Mouse (Mus musculus): ENCODE data around the gene Mex3b. TPM values are rescaled to one million over a fixed set of nuclear protein-coding genes. Genes with fewer than 3 reads are reported as not detected.

The Mex3b gene
- polyA plus RNA-seq, 1 experiment from 2014 or later: 6.5 TPM

GRCm38 (mm10) chr7:82890875-82891515, 23.9 kb downstream of the Mex3b start:
- H3K4me3 ChIP-seq (ENCODE audit: low read depth, low read length): no peak overlapping the region
- H3K36me3 ChIP-seq (ENCODE audit: insufficient read depth, low read length): no peaks in the 10 kb centered on the region
- no peak for TF ChIP-seq CTCF (IDR thresholded peaks at IDR 0.05)
- no peak for TF ChIP-seq EP300 (IDR thresholded peaks at IDR 0.05)
- no peak overlapping the region for H3K4me2 ChIP-seq (replicated peaks; ENCODE audit: low read depth, low read length)
- no peaks in the 10 kb centered on the region for H3K4me1 ChIP-seq (ENCODE audit: insufficient read depth, low read depth, low read length)
- no peak overlapping the region for H3K27ac ChIP-seq (ENCODE audit: low read length)
- WGBS: 0% methylated on average over 1 of the region's 1 CpGs
- H3K27me3 ChIP-seq (replicated peaks; ENCODE audit: insufficient read depth, low read length): no peaks in the 10 kb centered on the region
- DNase-seq (ENCODE audit: low spot score): no peak
- no peak for ATAC-seq
- no peaks in the 10 kb centered on the region for H3K9me3 ChIP-seq (ENCODE audit: low read length)
- no peak overlapping the region for H3K9ac ChIP-seq (replicated peaks; ENCODE audit: low read depth)

GRCm38 (mm10) chr7:82894366-82894765, 27.2 kb downstream of the Mex3b start:
- no peaks in the 10 kb centered on the region for H3K36me3 ChIP-seq (ENCODE audit: insufficient read depth, low read length)
- ATAC-seq (no peak), DNase-seq (ENCODE audit: low spot score) (no peak)
- H3K4me3 ChIP-seq (ENCODE audit: low read depth, low read length): no peak overlapping the region
- no peak overlapping the region for H3K4me2 ChIP-seq (replicated peaks; ENCODE audit: low read depth, low read length)
- no peak overlapping the region for H3K27ac ChIP-seq (ENCODE audit: low read length)
- TF ChIP-seq CTCF (IDR thresholded peaks at IDR 0.05) (no peak), EP300 (IDR thresholded peaks at IDR 0.05) (no peak)
- no peak overlapping the region for H3K9ac ChIP-seq (replicated peaks; ENCODE audit: low read depth)
- H3K4me1 ChIP-seq (ENCODE audit: insufficient read depth, low read depth, low read length): no peaks in the 10 kb centered on the region
- WGBS: 28% methylated on average over 1 of the region's 1 CpGs
- no peaks in the 10 kb centered on the region for H3K27me3 ChIP-seq (replicated peaks; ENCODE audit: insufficient read depth, low read length)
- H3K9me3 ChIP-seq (ENCODE audit: low read length): no peaks in the 10 kb centered on the region

DNA sequence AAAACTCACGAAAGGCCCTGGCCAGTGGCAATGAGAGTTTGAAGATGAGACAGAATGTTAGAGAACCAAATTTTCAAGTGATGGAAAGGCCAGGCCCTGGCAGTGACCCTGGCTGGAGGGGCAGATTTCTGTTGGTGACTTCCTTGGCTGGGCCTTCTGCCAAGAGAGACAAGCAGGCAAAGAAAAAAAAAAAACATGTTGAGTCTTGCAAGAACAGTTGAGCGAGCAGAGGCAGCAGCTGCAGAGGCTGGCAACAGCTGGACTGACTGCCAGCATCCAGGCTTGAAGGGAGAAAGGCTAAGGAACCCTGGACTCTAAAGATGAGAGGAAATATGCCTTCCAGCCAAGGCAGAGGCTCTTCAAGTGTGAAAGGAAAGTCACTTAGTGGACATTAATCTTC, 28.5 kb downstream of the Mex3b start:
- DNase-seq (ENCODE audit: low spot score): no peak
- TF ChIP-seq EP300 (IDR thresholded peaks at IDR 0.05) (no peak), CTCF (IDR thresholded peaks at IDR 0.05) (no peak)
- no peaks in the 10 kb centered on the region for H3K4me1 ChIP-seq (ENCODE audit: insufficient read depth, low read depth, low read length)
- 22% methylated on average over 2 of the region's 2 CpGs for WGBS
- H3K27me3 ChIP-seq (replicated peaks; ENCODE audit: insufficient read depth, low read length): no peaks in the 10 kb centered on the region
- no peak for ATAC-seq
- no peak overlapping the region for H3K27ac ChIP-seq (ENCODE audit: low read length)
- H3K4me3 ChIP-seq (ENCODE audit: low read depth, low read length): no peak overlapping the region
- H3K4me2 ChIP-seq (replicated peaks; ENCODE audit: low read depth, low read length): no peak overlapping the region
- H3K9ac ChIP-seq (replicated peaks; ENCODE audit: low read depth): no peak overlapping the region
- H3K9me3 ChIP-seq (ENCODE audit: low read length): no peaks in the 10 kb centered on the region
- H3K36me3 ChIP-seq (ENCODE audit: insufficient read depth, low read length): no peaks in the 10 kb centered on the region

DNA sequence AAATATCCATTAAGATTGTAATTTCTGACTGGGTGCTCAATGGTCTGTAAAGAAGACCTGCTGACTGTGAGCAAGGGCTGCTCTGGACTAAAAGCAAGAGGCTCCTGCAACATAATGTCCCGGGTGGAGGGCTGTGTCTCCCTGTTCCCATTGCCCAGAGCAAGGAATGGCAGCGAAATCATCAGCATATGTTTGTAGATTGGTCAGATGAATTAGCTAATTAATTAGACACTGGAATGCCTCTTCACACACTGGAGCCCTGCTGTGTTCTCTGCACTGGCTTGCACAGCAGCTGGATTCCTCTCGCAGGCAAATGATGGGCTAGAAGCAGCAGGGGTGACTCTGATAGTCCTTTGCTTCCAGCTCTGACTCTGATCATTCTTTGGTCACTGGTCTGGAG, 29.6 kb downstream of the Mex3b start:
- no peak overlapping the region for H3K9ac ChIP-seq (replicated peaks; ENCODE audit: low read depth)
- H3K9me3 ChIP-seq (ENCODE audit: low read length): no peaks in the 10 kb centered on the region
- no peak overlapping the region for H3K4me3 ChIP-seq (ENCODE audit: low read depth, low read length)
- H3K4me2 ChIP-seq (replicated peaks; ENCODE audit: low read depth, low read length): no peak overlapping the region
- H3K36me3 ChIP-seq (ENCODE audit: insufficient read depth, low read length): no peaks in the 10 kb centered on the region
- no peak for DNase-seq (ENCODE audit: low spot score)
- no peak overlapping the region for H3K27ac ChIP-seq (ENCODE audit: low read length)
- H3K4me1 ChIP-seq (ENCODE audit: insufficient read depth, low read depth, low read length): no peaks in the 10 kb centered on the region
- WGBS: 69% methylated on average over 3 of the region's 3 CpGs
- no peaks in the 10 kb centered on the region for H3K27me3 ChIP-seq (replicated peaks; ENCODE audit: insufficient read depth, low read length)
- no peak for ATAC-seq
- TF ChIP-seq EP300 (IDR thresholded peaks at IDR 0.05) (no peak), CTCF (IDR thresholded peaks at IDR 0.05) (no peak)

DNA sequence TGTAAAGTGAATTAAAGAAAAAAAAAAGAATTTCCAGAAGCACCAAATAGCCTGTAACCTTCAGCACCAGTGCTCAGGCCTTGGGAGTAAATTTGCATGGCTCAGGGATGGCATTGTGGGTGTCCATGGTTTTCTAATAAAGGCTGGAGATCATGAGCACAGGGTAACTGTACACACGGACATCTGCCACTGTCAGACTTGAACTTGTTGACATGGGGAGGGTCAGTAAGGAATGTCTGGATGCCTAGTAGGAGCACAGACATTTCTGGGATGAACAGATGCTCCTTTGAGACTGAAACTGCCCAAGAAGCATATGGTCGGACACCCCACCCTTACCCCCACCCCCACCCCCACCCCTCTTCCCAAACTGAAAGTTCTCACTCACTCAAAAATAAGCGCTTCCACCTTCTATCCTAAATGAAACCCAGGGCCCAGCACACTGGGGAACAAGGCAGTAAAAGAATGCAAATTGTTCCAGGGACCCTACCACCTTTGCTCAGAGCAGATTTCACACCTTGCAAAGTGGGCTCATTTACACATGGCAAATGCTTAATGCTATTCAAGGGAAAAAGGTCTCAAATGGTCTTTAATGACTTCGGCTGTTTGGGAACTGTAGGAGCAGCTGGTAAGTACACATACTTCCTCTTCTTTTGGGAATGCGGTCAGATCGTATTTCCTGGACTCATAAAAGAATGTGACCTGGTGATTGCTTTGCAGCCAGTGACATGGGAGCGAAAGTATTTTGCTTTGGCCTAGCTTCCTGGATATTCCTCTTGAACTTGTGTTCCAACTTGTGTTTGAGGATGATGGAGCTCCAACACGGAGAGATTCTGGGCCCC, 32.5 kb downstream of the Mex3b start:
- Histone ChIP-seq H3K27me3 (replicated peaks; ENCODE audit: insufficient read depth, low read length) (no peaks in the 10 kb centered on the region), H3K36me3 (ENCODE audit: insufficient read depth, low read length) (no peaks in the 10 kb centered on the region), H3K4me1 (ENCODE audit: insufficient read depth, low read depth, low read length) (no peaks in the 10 kb centered on the region), H3K4me3 (ENCODE audit: low read depth, low read length) (no peak overlapping the region), H3K27ac (ENCODE audit: low read length) (no peak overlapping the region), H3K9me3 (ENCODE audit: low read length) (no peaks in the 10 kb centered on the region), H3K9ac (replicated peaks; ENCODE audit: low read depth) (no peak overlapping the region), H3K4me2 (replicated peaks; ENCODE audit: low read depth, low read length) (no peak overlapping the region)
- DNase-seq (ENCODE audit: low spot score): no peak
- ATAC-seq: no peak
- TF ChIP-seq CTCF (IDR thresholded peaks at IDR 0.05) (no peak), EP300 (IDR thresholded peaks at IDR 0.05) (no peak)
- WGBS: 52% methylated on average over 8 of the region's 8 CpGs

DNA sequence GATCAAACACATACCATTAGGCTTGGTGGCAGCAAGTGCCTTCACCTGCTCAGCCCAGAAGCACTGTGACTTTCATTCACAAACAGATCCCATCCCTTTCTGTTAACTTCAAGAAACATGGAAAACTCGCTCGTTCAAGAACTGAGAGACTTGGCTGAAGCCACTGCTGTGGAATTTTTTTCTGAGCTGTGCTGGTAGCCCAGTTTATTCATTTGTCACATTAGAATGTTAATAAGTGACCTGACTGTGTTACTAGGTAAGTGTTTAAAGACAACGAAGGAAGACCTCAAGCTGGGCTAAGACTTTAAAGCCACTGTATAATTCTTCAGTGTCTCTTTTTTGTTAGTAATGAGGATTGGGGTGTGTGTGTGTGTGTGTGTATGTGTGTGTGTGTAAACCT, 35.9 kb downstream of the Mex3b start:
- TF ChIP-seq EP300 (IDR thresholded peaks at IDR 0.05) (no peak), CTCF (IDR thresholded peaks at IDR 0.05) (no peak)
- 58% methylated on average over 3 of the region's 3 CpGs for WGBS
- Histone ChIP-seq H3K36me3 (ENCODE audit: insufficient read depth, low read length) (no peaks in the 10 kb centered on the region), H3K4me1 (ENCODE audit: insufficient read depth, low read depth, low read length) (no peaks in the 10 kb centered on the region), H3K9me3 (ENCODE audit: low read length) (no peaks in the 10 kb centered on the region), H3K27me3 (replicated peaks; ENCODE audit: insufficient read depth, low read length) (no peaks in the 10 kb centered on the region), H3K27ac (ENCODE audit: low read length) (no peak overlapping the region), H3K4me3 (ENCODE audit: low read depth, low read length) (no peak overlapping the region), H3K9ac (replicated peaks; ENCODE audit: low read depth) (no peak overlapping the region), H3K4me2 (replicated peaks; ENCODE audit: low read depth, low read length) (no peak overlapping the region)
- no peak for ATAC-seq
- no peak for DNase-seq (ENCODE audit: low spot score)
